Mouse (Mus musculus): Measurements from ENCODE around the gene Crybg2.

Gene Crybg2

DNA sequence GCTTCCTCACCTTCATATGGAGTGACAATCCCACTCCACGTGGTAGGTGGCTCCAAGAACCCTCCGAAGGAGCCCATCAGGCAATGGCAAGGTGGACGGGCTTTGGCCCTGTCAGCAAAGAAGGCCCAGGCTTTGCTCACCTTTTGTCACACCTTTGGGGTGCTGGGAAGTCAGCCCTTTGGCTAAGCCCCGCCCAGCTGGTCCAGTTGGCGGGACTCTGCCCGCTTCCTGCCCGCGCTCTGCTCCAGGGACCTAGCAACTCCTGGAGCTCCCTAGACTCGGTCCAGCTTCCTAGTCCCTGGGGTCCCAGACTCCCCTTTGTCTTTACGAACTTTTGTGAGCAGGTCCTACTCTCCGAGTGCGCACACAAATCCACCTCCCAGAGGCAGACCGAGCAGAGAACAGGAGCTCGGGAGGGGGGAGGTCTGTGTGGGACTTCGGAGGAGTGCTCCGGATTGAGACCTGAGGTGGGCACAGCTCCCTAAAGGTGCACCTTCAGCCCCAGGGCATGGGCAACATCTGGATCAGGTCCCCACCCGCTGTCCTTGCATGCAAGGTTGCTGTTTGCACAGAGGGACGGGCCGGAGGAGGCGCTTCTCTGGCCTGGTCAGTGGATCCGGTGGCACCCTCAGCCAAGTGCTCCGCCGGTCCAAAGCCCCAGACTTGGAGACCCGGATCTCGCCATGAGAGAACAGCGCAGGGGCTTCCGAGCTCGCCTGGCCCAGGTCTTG, at the start of gene Crybg2:
Crybg2 (plus strand) TSS at position 681 of the 731 bp plus-strand sequence.
- DNase-seq, result no peak

- DNase-seq, result no peak
Measured at GRCm38 (mm10) chr4:134011450-134012414, 48.9 kb upstream of the Crybg2 start.

DNA sequence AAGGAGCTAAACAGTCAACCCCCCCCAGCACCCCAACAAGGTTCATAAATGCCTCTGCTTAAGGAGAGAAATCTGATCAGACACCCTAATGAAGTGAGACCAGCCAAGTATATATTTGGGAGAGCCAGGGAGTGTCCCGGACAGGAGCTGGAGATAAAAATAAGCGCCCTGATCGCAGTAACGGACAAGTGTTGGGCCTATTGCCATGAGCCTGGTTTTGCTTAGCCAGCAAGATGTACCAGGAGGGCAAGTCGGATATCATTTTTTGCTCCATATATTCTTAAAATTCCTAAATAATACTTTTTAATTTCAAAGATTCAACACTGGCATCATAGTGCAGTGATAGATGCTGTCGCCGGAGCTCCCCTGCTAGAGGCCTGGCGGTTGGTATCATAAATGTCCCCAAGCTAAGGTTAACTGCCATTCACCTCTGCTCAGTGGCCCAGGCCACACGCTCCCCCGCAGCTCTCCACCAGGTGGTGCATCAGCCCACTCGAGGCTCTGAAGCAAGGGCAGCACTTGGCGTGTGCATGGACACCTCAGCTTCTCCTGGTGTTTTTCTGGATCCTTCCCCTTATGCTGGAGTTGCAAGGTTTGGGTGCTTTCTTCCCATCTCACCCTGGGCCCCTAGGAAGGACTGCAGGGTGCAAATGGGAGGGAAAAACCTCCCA, 47.6 kb upstream of the Crybg2 start:
- peak in 1 of 2 experiments; percentile 16 for DNase-seq

GRCm38 (mm10) chr4:134016208-134016607, 44.4 kb upstream of the Crybg2 start:
- peak in 1 of 2 experiments; percentile 9 for DNase-seq

DNA sequence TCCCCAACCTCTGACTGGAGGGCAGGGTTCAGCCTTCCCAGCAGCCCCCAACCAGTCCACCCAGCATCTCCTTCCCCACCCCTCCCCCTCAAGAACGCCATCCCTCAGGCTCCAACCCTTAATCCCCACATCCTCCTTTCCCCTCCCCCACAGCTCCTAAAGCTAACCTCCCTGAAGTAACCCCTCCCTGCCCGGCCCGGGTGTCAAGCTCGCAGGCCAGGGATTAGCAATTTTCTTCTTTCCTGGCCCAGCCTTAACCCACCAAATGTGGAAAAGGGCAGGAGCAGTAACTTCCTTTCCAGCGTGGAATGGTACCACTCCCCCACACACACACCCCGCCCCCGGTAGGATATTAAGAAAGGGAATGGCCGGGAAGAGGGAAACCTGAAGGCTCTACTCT, 43.8 kb upstream of the Crybg2 start:
- DNase-seq, result peak in 1 of 2 experiments; percentile 9

- peak; percentile 35 to 39 for DNase-seq
Measured at GRCm38 (mm10) chr4:134017201-134017865, 43.3 kb upstream of the Crybg2 start.

DNA sequence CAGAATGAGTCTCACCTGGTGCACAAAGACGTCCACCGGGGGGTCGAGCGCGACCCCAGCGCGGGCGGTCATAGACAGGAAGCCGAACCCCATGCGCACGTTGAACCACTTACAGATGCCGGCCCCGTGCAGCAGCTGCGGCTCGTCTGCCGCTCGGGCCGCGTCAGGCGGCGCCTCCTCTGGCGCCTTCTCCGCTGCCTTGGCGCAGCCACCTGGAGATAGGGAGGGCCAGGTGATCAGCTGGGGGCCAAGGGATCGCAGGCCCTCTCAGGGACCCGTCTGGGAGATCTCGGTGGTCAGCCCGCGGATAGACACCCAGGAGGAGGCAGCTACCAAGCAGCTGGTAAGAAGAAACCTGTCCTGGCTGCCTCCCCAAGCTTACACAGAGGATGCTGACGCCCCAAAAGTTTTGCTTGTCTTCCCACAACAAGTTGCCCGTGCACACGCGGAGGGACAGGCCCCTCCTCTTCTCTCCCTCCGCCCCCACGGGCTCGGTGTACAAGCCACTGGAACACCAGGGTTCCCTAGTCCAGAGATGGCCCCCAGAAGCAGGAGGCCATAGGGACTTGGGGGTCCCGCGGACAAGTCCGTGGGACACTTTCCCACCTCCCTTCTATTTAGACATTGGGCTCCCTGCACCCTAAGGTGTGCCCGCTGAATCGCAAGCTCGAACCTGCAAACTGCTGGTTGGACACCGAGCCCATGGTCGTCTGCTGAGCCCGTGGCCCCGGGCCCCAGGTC, 42.4 kb upstream of the Crybg2 start:
- DNase-seq, result peak; percentile 11 to 17

- DNase-seq, result peak; percentile 25 to 26
Measured at GRCm38 (mm10) chr4:134018779-134019145, 41.9 kb upstream of the Crybg2 start, which contains the start of gene Lin28a. Gene Lin28a (minus strand): TSS chr4:134018841.

DNA sequence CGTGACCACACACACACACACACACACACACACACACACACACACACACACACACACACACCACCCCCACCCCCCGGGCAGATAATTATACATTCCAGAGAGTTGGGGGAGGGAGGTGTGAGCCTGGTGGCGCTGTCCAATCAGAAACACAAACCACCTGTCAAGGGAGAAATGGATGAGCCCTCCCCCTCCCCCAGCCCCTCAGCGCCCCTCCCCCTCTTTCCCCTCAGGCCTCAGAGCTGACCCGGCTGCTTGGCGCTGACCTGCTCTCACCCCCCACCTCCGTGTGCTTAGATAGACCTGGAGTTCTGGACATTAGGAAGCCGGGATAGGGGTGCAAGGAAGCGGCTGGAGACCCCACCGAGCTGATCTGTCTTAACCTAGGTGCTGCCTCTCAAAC, 41.4 kb upstream of the Crybg2 start:
- DNase-seq, result peak; percentile 32 to 49

DNA sequence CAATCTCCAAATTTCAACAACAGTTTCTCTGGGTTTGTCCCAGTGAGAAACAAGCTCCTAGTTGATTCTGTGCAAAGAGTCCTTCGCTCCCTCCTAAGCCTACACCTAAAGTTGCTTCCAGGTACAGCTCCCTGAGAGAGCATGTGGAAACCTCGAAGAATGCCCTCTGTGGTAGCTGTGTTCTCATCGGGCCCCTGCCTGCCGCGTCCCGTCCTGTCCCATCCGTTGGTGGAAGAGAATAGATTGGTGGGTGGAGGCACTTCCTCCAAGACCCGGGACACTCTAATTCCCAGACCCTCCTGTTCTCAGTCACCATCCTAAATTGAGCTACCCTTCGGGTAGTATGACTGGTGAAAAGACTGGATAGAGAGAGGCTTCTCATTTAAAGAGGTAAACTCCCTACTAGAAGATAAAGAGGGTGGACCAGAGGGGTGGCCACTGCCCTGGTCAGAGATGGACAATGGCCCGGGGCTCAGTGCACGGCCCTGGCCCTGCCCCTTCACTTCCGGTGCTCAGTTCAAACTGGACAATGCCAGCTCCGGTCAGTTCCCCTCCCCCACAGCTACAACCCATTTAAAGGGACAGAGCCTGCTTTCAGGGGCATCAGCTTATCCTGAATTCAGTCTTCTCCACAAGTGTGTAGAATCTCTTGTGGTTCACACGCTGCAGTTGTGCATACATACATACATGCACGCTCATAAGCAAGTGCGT, 40.8 kb upstream of the Crybg2 start:
- peak; percentile 92 to 94 for DNase-seq

GRCm38 (mm10) chr4:134020621-134021020, 40.0 kb upstream of the Crybg2 start:
- DNase-seq, result peak; percentile 42 to 47

DNA sequence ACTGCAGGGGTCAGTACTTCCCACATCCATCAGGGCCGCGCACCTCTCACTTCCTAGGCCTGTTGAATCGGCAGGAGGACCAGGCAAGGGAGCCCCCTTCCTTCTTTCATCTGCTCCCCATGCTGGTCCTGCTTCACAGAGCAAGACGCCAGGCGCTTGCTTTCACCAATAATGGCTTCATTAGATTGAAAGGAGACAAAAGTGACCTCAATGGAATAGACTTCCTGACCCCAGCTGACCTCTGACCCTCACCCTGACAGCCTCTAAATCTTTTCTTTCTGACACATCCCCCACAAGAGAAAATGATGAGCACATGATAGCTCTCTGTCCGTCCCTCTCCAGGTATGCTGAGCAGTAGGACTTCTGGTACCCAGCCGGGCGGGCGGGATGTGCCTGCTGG, 34.8 kb upstream of the Crybg2 start:
- no peak for DNase-seq

GRCm38 (mm10) chr4:134035953-134036352, 24.7 kb upstream of the Crybg2 start:
- DNase-seq, result peak; percentile 91 to 93

DNA sequence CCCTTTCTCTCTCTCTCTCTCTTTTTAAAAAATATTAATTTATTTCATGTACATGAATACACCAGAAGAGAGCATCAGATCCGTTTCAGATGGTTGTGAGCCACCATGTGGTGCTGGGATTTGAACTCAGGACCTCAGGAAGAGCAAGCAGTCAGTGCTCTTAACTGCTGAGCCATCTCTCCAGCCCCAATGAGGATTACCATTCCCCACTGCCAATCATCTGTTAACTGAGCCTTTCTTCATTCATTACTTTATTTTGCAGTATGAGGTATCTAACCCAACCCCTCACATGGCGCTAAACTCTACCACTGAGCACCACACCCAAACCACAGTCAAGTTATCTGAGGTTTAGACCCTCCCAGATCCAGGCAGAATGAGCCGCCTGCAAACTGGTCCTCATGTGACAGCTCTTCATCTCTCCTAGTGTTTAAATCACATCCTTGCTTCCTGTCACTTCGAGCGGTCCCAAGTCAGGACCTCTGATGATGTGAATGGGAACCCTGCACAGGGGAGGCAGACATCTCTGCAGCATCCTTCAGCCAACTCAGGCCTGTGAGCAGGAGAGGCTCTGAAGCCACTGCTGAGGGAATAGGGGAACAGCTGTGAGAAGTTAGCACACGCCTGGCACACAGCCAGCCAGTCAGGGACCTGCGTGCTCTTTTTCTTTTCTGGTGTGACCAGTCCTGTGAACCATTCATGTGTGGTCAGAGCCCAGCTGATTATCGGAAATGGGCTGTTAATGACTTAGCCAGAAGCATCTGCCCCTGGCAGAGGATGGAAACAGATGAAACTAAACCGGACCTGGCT, 19.1 kb upstream of the Crybg2 start:
- peak; percentile 44 to 51 for DNase-seq

GRCm38 (mm10) chr4:134043041-134043440, 17.6 kb upstream of the Crybg2 start:
- DNase-seq, result no peak

GRCm38 (mm10) chr4:134047648-134048047, 13.0 kb upstream of the Crybg2 start:
- no peak for DNase-seq

GRCm38 (mm10) chr4:134051912-134052311, 8.7 kb upstream of the Crybg2 start:
- DNase-seq, result no peak

DNA sequence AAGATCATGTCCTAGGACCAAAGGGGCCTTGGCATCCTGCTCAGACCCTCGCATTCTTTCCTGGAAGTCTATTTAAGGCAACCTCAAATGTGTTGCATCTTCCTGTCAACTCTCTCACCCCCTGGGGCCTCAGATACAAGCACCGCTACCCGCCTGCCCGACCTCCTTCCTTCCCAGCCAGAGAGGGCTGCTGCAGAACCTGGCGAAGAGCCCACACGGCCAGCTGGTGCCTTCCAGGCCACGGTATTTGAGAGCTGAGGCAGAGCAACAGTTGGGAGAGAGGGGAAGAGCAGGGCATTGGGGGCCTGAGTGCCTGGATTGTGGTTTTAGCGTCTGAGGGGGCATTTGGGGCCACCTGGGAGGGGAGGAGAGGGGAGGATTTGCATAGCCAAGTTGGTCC, 8.1 kb upstream of the Crybg2 start:
- peak; percentile 91 to 94 for DNase-seq

- DNase-seq, result no peak
Measured at GRCm38 (mm10) chr4:134053538-134053937, 7.1 kb upstream of the Crybg2 start, which contains the start of gene Zfp683. Gene Zfp683 (plus strand): TSS chr4:134053838.

- DNase-seq, result no peak
Measured at GRCm38 (mm10) chr4:134058166-134058715, 2.4 kb upstream of the Crybg2 start.

Measured in cerebellum, postnatal 10 days (tissue).